Mouse (Mus musculus) hindbrain, postnatal 0 days (tissue): ENCODE data around the gene Nr2c2ap. TPM values are rescaled to one million over a fixed set of nuclear protein-coding genes. Genes with fewer than 3 reads are reported as not detected.

Experiments
- ATAC-seq: fragments of 200-750 bp; cut with Nextera tagmentation; 2 replicates; pipeline ENCODE4 v1.8.0; 2017; ENCODE audit warnings: mild to moderate bottlenecking, moderate TSS enrichment, moderate library complexity
- DNase-seq: peaks from one replicate; pipeline ENCODE4 v3.0.0-alpha.2; 2015; ENCODE audit warnings: low spot score
- H3K27ac ChIP-seq: fragments of 300-500 bp; sonication (generic); 2 replicates; pipeline ENCODE4 v1.5.1; 2014; ENCODE audit warnings: mild to moderate bottlenecking
- H3K27me3 ChIP-seq: fragments of 300-500 bp; sonication (generic); 2 replicates; pipeline ENCODE4 v1.6.1; 2014; ENCODE audit warnings: low read length, mixed read lengths; ENCODE audit not compliant: insufficient read depth
- H3K36me3 ChIP-seq: fragments of 300-500 bp; sonication (generic); 2 replicates; pipeline ENCODE4 v1.6.1; 2014; ENCODE audit warnings: low read length, mixed read lengths; ENCODE audit not compliant: insufficient read depth
- H3K4me1 ChIP-seq: fragments of 300-500 bp; sonication (generic); 2 replicates; pipeline ENCODE4 v1.6.1; 2014; ENCODE audit warnings: antibody characterized with exemption, low read length, mixed read lengths; ENCODE audit not compliant: insufficient read depth
- H3K4me2 ChIP-seq: fragments of 300-500 bp; sonication (generic); 2 replicates; pipeline ENCODE4 v1.6.1; 2014; ENCODE audit warnings: low read depth, mild to moderate bottlenecking, low read length, moderate library complexity, mixed read lengths
- H3K4me3 ChIP-seq: fragments of 300-500 bp; sonication (generic); 2 replicates; pipeline ENCODE4 v1.5.1; 2014; ENCODE audit warnings: low read length
- H3K9ac ChIP-seq: fragments of 300-500 bp; sonication (generic); replicated peaks from 2 replicates; pipeline ENCODE4 v1.6.1; 2014; ENCODE audit warnings: mild to moderate bottlenecking, low read length, moderate library complexity, mixed read lengths
- H3K9me3 ChIP-seq: fragments of 300-500 bp; sonication (generic); 2 replicates; pipeline ENCODE4 v1.6.1; 2016; ENCODE audit warnings: low read length, mixed read lengths
- CTCF ChIP-seq: IDR thresholded peaks from 2 replicates; pipeline ENCODE4 v1.5.1; 2016; ENCODE audit warnings: antibody characterized with exemption, control low read depth, low read depth
- WGBS: fragments of 180-500 bp; shearing (Covaris S2); extraction: QIAGEN DNeasy Blood & Tissue Kit; methylation state at CpG from one replicate; pipeline ENCODE4 v1.1.7; 2014; 5-methylcytosine and 5-hydroxymethylcytosine counted together
- polyA plus RNA-seq: library from polyadenylated mRNA; unstranded; fragments of >200 nt; fragmentation: Nextera tagmentation; extraction: Ambion mirVana; gene quantifications from 2 replicates; pipeline ENCODE4 v1.2.1, GENCODE M21; 2015
- total RNA-seq: library from RNA; depleted of rRNA; stranded (reverse); fragments of >200 nt; gene quantifications from 2 replicates; pipeline ENCODE4 v1.2.3, GENCODE M21; 2014

Gene Nr2c2ap
- total and polyA plus RNA-seq, 2 experiments from 2014 or later = 9.4 to 48.5 TPM

GRCm38 (mm10) chr8:70118726-70119700 lies 12.1 kb upstream of the Nr2c2ap start:
- Histone ChIP-seq H3K9ac (peak overlapping the region; percentile 71), H3K36me3 (peaks cover 6% of the 10 kb centered on the region; the same call in 1 of the 2 replicates), H3K4me1 (peaks cover 7% of the 10 kb centered on the region; the same call in 1 of the 2 replicates), H3K9me3 (no peaks in the 10 kb centered on the region), H3K4me2 (peak overlapping the region; percentile 84), H3K4me3 (peak overlapping the region; percentile 65), H3K27ac (peak overlapping the region; percentile 93), H3K27me3 (no peaks in the 10 kb centered on the region)
- WGBS = 2% methylated on average over 17 of the region's 17 CpGs
- DNase-seq (peak; percentile 88), ATAC-seq (peak; percentile 83)
- TF ChIP-seq CTCF = peak; percentile 59

- peak within 1 kb of the TSS; percentile 71 for H3K9ac ChIP-seq
- H3K27ac ChIP-seq = peak within 1 kb of the TSS; percentile 93
- DNase-seq (peak; percentile 95), ATAC-seq (peak; percentile 66)
- H3K4me2 ChIP-seq = peak within 1 kb of the TSS; percentile 84
- no peaks in the 10 kb centered on the region; the same call in 1 of the 2 replicates for H3K36me3 ChIP-seq
- no peaks in the 10 kb centered on the region for H3K27me3 ChIP-seq
- no peaks in the 10 kb centered on the region for H3K9me3 ChIP-seq
- WGBS = under 1% methylated on average over 19 of the region's 19 CpGs
- H3K4me1 ChIP-seq = peaks cover 7% of the 10 kb centered on the region; the same call in 1 of the 2 replicates
- peak within 1 kb of the TSS; percentile 65 for H3K4me3 ChIP-seq
- TF ChIP-seq CTCF = no peak
These were observed 10.5 kb upstream of the Nr2c2ap start, which contains the start of gene Ncan for GRCm38 (mm10) chr8:70120667-70121066. Ncan (minus strand) TSS chr8:70120873.

DNA sequence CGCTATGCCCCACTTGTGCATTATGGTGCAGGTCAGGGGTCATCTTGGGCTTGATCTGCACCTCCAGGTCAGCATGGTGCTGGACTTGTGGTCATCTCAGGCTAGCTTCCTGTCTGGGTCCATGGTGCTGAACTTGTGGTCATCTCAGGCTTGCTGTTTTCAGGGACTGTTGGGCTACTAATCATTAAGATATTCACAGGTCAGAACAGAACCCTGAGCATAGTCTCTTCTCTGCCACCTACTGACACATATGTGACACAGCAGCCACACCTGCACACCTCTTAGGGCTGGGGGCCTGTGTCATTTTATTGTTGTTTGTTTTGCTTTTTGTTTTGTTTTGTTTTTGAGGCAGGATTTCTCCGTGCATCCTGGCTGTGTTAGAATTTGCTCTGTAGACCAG lies 8.3 kb upstream of the Nr2c2ap start:
- 52% methylated on average over 2 of the region's 2 CpGs for WGBS

DNA sequence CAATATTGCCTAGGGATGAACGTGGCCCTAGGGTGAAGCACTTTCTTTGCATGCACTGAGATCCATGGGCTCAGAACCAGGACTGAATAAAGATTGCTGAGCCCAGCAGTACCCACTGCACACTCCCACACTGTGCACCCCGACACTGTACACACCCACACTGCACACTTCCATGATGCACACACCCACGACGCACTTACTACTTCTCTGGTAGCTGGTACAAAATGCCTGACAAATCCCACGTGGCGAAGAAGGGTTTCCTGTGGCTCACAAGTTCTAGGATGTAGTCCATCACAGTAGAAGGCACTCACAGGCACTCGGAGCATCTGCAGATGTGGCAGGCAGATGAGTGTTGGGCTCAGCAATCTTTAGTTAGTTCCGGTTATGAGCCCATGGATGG lies 6.1 kb upstream of the Nr2c2ap start:
- no peak overlapping the region for H3K9ac ChIP-seq
- 73% methylated on average over 8 of the region's 8 CpGs for WGBS
- no peaks in the 10 kb centered on the region for H3K9me3 ChIP-seq
- no peaks in the 10 kb centered on the region for H3K27me3 ChIP-seq
- H3K4me3 ChIP-seq = no peak overlapping the region
- DNase-seq (no peak), ATAC-seq (no peak)
- no peak overlapping the region for H3K4me2 ChIP-seq
- H3K4me1 ChIP-seq = peaks cover 8% of the 10 kb centered on the region; the same call in 1 of the 2 replicates
- H3K36me3 ChIP-seq = no peaks in the 10 kb centered on the region
- no peak for TF ChIP-seq CTCF
- no peak overlapping the region for H3K27ac ChIP-seq

More for the DNA sequence above, 8.3 kb upstream of the Nr2c2ap start:
- Histone ChIP-seq H3K27ac (no peak overlapping the region), H3K9me3 (no peaks in the 10 kb centered on the region), H3K4me1 (peaks cover 5% of the 10 kb centered on the region; the same call in 1 of the 2 replicates), H3K36me3 (no peaks in the 10 kb centered on the region), H3K27me3 (no peaks in the 10 kb centered on the region), H3K4me2 (no peak overlapping the region), H3K4me3 (no peak overlapping the region), H3K9ac (no peak overlapping the region)
- no peak for ATAC-seq
- DNase-seq = peak; percentile 28
- TF ChIP-seq CTCF = peak; percentile 62

GRCm38 (mm10) chr8:70128435-70128834 lies 2.7 kb upstream of the Nr2c2ap start:
- Histone ChIP-seq H3K9me3 (no peaks in the 10 kb centered on the region), H3K27ac (peak overlapping the region; percentile 71), H3K27me3 (no peaks in the 10 kb centered on the region), H3K36me3 (peaks cover 9% of the 10 kb centered on the region; the same call in 1 of the 2 replicates), H3K9ac (no peak overlapping the region), H3K4me2 (0 out of 2 replicates have a peak overlapping the region, but pooled peaks have one; percentile 7), H3K4me1 (peaks cover 14% of the 10 kb centered on the region), H3K4me3 (no peak overlapping the region)
- no peak for ATAC-seq
- TF ChIP-seq CTCF = no peak
- peak; percentile 74 for DNase-seq
- WGBS = 34% methylated on average over 3 of the region's 3 CpGs

GRCm38 (mm10) chr8:70129309-70129952 lies 1.7 kb upstream of the Nr2c2ap start:
- no peak overlapping the region for H3K9ac ChIP-seq
- H3K4me1 ChIP-seq = peaks cover 14% of the 10 kb centered on the region
- 38% methylated on average over 9 of the region's 9 CpGs for WGBS
- H3K4me3 ChIP-seq = no peak overlapping the region
- H3K27me3 ChIP-seq = no peaks in the 10 kb centered on the region
- H3K4me2 ChIP-seq = no peak overlapping the region
- peaks cover 19% of the 10 kb centered on the region for H3K36me3 ChIP-seq
- ATAC-seq = peak; percentile 86
- no peak for TF ChIP-seq CTCF
- peak overlapping the region; percentile 71 for H3K27ac ChIP-seq
- no peaks in the 10 kb centered on the region for H3K9me3 ChIP-seq
- DNase-seq = peak; percentile 83
